Mouse (Mus musculus) embryonic facial prominence, embryonic 14.5 days (tissue): ENCODE results near the gene Aarsd1. TPM values are rescaled to one million over a fixed set of nuclear protein-coding genes. Genes with fewer than 3 reads are reported as not detected.
"Not testable (repeated sequence)": the region's sequence is repeated elsewhere in the genome, so short reads cannot be mapped to it uniquely, and the experiment has no call there.

Experiments
- ATAC-seq: fragments of 200-750 bp; cut with Nextera tagmentation; 2 replicates; pipeline ENCODE4 v1.8.0; 2017; ENCODE audit warnings: low read depth, moderate number of reproducible peaks, moderate TSS enrichment
- DNase-seq: peaks from one replicate; pipeline ENCODE4 v3.0.0-alpha.2; 2015; ENCODE audit warnings: low spot score
- H3K27ac ChIP-seq: fragments of 300-500 bp; sonication (generic); replicated peaks from 2 replicates; pipeline ENCODE4 v1.5.1; 2014; ENCODE audit warnings: low read depth, mild to moderate bottlenecking, low read length, moderate library complexity
- H3K27me3 ChIP-seq: fragments of 300-500 bp; sonication (generic); replicated peaks from 2 replicates; pipeline ENCODE4 v1.6.1; 2014; ENCODE audit warnings: low read length; ENCODE audit not compliant: control insufficient read depth, insufficient read depth
- H3K36me3 ChIP-seq: fragments of 300-500 bp; sonication (generic); 2 replicates; pipeline ENCODE4 v1.6.1; 2014; ENCODE audit warnings: low read length, mixed read lengths; ENCODE audit not compliant: control insufficient read depth, insufficient read depth
- H3K4me1 ChIP-seq: fragments of 300-500 bp; sonication (generic); 2 replicates; pipeline ENCODE4 v1.6.1; 2014; ENCODE audit warnings: antibody characterized with exemption, low read length; ENCODE audit not compliant: control insufficient read depth, insufficient read depth
- H3K4me2 ChIP-seq: fragments of 300-500 bp; sonication (generic); 2 replicates; pipeline ENCODE4 v1.6.1; 2014; ENCODE audit warnings: low read depth, mild to moderate bottlenecking, low read length, moderate library complexity, mixed read lengths
- H3K4me3 ChIP-seq: fragments of 300-500 bp; sonication (generic); 2 replicates; pipeline ENCODE4 v1.5.1; 2014; ENCODE audit warnings: low read depth, mild to moderate bottlenecking, low read length
- H3K9ac ChIP-seq: fragments of 300-500 bp; sonication (generic); 2 replicates; pipeline ENCODE4 v1.6.1; 2014; ENCODE audit warnings: low read depth, mild to moderate bottlenecking, low read length, moderate library complexity, mixed read lengths
- H3K9me3 ChIP-seq: fragments of 300-500 bp; sonication (generic); 2 replicates; pipeline ENCODE4 v1.6.1; 2016; ENCODE audit warnings: low read length; ENCODE audit not compliant: control insufficient read depth
- WGBS: fragments of 180-500 bp; shearing (Covaris S2); extraction: QIAGEN DNeasy Blood & Tissue Kit; methylation state at CpG from one replicate; pipeline ENCODE4 v1.1.7; 2014; 5-methylcytosine and 5-hydroxymethylcytosine counted together
- polyA plus RNA-seq: library from polyadenylated mRNA; unstranded; fragments of >200 nt; fragmentation: Nextera tagmentation; extraction: Ambion mirVana; gene quantifications from 2 replicates; pipeline ENCODE4 v1.2.1, GENCODE M21; 2014

Aarsd1 gene
- polyA plus RNA-seq, 1 experiment from 2014 or later = 43.4 TPM

- H3K9ac ChIP-seq = no peak overlapping the region
- no peak overlapping the region for H3K4me3 ChIP-seq
- H3K9me3 ChIP-seq = no peaks in the 10 kb centered on the region
- no peaks in the 10 kb centered on the region for H3K4me1 ChIP-seq
- H3K36me3 ChIP-seq = no peaks in the 10 kb centered on the region
- no peak overlapping the region for H3K27ac ChIP-seq
- DNase-seq = no peak
- H3K27me3 ChIP-seq = no peaks in the 10 kb centered on the region
- 82% methylated on average over 6 of the region's 6 CpGs for WGBS
- no peak for ATAC-seq
- no peak overlapping the region for H3K4me2 ChIP-seq
These were observed 38.5 kb downstream of the Aarsd1 start for GRCm38 (mm10) chr11:101378926-101379325.

GRCm38 (mm10) chr11:101378196-101378595, 39.2 kb downstream of the Aarsd1 start:
- H3K36me3 ChIP-seq, H3K4me2 ChIP-seq, ATAC-seq, H3K9me3 ChIP-seq, H3K27ac ChIP-seq, H3K9ac ChIP-seq, H3K27me3 ChIP-seq, H3K4me3 ChIP-seq, DNase-seq, H3K4me1 ChIP-seq: not testable (repeated sequence)
- 93% methylated on average over 8 of the region's 8 CpGs for WGBS

- Histone ChIP-seq H3K9me3 (no peaks in the 10 kb centered on the region), H3K4me3 (no peak overlapping the region), H3K27me3 (no peaks in the 10 kb centered on the region), H3K27ac (no peak overlapping the region), H3K36me3 (no peaks in the 10 kb centered on the region), H3K4me2 (no peak overlapping the region), H3K4me1 (no peaks in the 10 kb centered on the region), H3K9ac (no peak overlapping the region)
- DNase-seq (no peak), ATAC-seq (no peak)
- 60% methylated on average over 7 of the region's 7 CpGs for WGBS
These were observed 42.9 kb downstream of the Aarsd1 start for GRCm38 (mm10) chr11:101374421-101374938.

GRCm38 (mm10) chr11:101370141-101370540, 47.3 kb downstream of the Aarsd1 start:
- DNase-seq = no peak
- H3K4me2 ChIP-seq = no peak overlapping the region
- no peaks in the 10 kb centered on the region for H3K4me1 ChIP-seq
- no peak for ATAC-seq
- H3K9ac ChIP-seq = no peak overlapping the region
- no peak overlapping the region for H3K4me3 ChIP-seq
- WGBS = 74% methylated on average over 5 of the region's 5 CpGs
- no peak overlapping the region for H3K27ac ChIP-seq
- no peaks in the 10 kb centered on the region for H3K36me3 ChIP-seq
- no peaks in the 10 kb centered on the region for H3K27me3 ChIP-seq
- no peaks in the 10 kb centered on the region for H3K9me3 ChIP-seq

- H3K4me3 ChIP-seq = no peak within 1 kb of the TSS
- 89% methylated on average over 8 of the region's 8 CpGs for WGBS
- ATAC-seq = no peak
These were observed 50.0 kb downstream of the Aarsd1 start, which contains the start of gene G6pc for GRCm38 (mm10) chr11:101367326-101367935. G6pc (plus strand) TSS chr11:101367561.

GRCm38 (mm10) chr11:101364531-101364931, 52.9 kb downstream of the Aarsd1 start:
- no peak overlapping the region for H3K27ac ChIP-seq
- no peaks in the 10 kb centered on the region for H3K4me1 ChIP-seq
- H3K4me3 ChIP-seq = no peak overlapping the region
- ATAC-seq (no peak), DNase-seq (no peak)
- H3K27me3 ChIP-seq = no peaks in the 10 kb centered on the region
- no peaks in the 10 kb centered on the region for H3K9me3 ChIP-seq
- WGBS = 79% methylated on average over 5 of the region's 5 CpGs
- no peaks in the 10 kb centered on the region for H3K36me3 ChIP-seq
- no peak overlapping the region for H3K4me2 ChIP-seq
- H3K9ac ChIP-seq = no peak overlapping the region

More at GRCm38 (mm10) chr11:101367326-101367935, 50.0 kb downstream of the Aarsd1 start, which contains the start of gene G6pc:
- no peak within 1 kb of the TSS for H3K27ac ChIP-seq
- no peaks in the 10 kb centered on the region for H3K4me1 ChIP-seq
- no peak for DNase-seq
- H3K9me3 ChIP-seq = no peaks in the 10 kb centered on the region
- no peaks in the 10 kb centered on the region for H3K27me3 ChIP-seq
- no peak within 1 kb of the TSS for H3K9ac ChIP-seq
- H3K36me3 ChIP-seq = no peaks in the 10 kb centered on the region
- no peak within 1 kb of the TSS for H3K4me2 ChIP-seq

- Histone ChIP-seq H3K9me3 (no peaks in the 10 kb centered on the region), H3K4me1 (no peaks in the 10 kb centered on the region), H3K27me3 (no peaks in the 10 kb centered on the region), H3K4me3 (no peak overlapping the region), H3K36me3 (no peaks in the 10 kb centered on the region), H3K27ac (no peak overlapping the region), H3K4me2 (no peak overlapping the region), H3K9ac (no peak overlapping the region)
- ATAC-seq (no peak), DNase-seq (no peak)
- 45% methylated on average over 3 of the region's 3 CpGs for WGBS
These were observed 56.7 kb downstream of the Aarsd1 start for GRCm38 (mm10) chr11:101360651-101361113.

GRCm38 (mm10) chr11:101359776-101360175, 57.6 kb downstream of the Aarsd1 start:
- no peaks in the 10 kb centered on the region for H3K27me3 ChIP-seq
- H3K9ac ChIP-seq = no peak overlapping the region
- no peaks in the 10 kb centered on the region for H3K9me3 ChIP-seq
- H3K36me3 ChIP-seq = no peaks in the 10 kb centered on the region
- DNase-seq = no peak
- WGBS = 60% methylated on average over 9 of the region's 9 CpGs
- H3K4me1 ChIP-seq = no peaks in the 10 kb centered on the region
- no peak overlapping the region for H3K4me2 ChIP-seq
- ATAC-seq = no peak
- H3K4me3 ChIP-seq = no peak overlapping the region
- H3K27ac ChIP-seq = no peak overlapping the region
